Mouse (Mus musculus) intestine, embryonic 14.5 days (tissue): ENCODE results near the gene Lpcat4. TPM values are rescaled to one million over a fixed set of nuclear protein-coding genes. Genes with fewer than 3 reads are reported as not detected.

ENCODE experiments used
- polyA plus RNA-seq: library from polyadenylated mRNA; unstranded; fragments of >200 nt; fragmentation: Nextera tagmentation; extraction: Ambion mirVana; gene quantifications from 2 replicates; pipeline ENCODE4 v1.2.1, GENCODE M21; 2014

Gene Lpcat4
- polyA plus RNA-seq, 1 experiment from 2014 or later = 28.1 TPM

Other genes with a start within 250 kb of the Lpcat4 start
- gene Olfr1309, start 249.2 kb upstream of the Lpcat4 start, polyA plus RNA-seq = not detected in 2 replicates
- not detected in 2 replicates for gene Olfr1310, start 226.8 kb upstream of the Lpcat4 start, polyA plus RNA-seq
- not detected in 2 replicates for gene Olfr1311, start 215.1 kb upstream of the Lpcat4 start, polyA plus RNA-seq
- not detected in 2 replicates for gene Olfr1312, start 189.2 kb upstream of the Lpcat4 start, polyA plus RNA-seq
- not detected in 2 replicates for gene Olfr1313, start 161.6 kb upstream of the Lpcat4 start, polyA plus RNA-seq
- gene Olfr1314, start 142.7 kb upstream of the Lpcat4 start, polyA plus RNA-seq = not detected in 2 replicates
- gene Olfr1315-ps1, start 124.0 kb upstream of the Lpcat4 start, polyA plus RNA-seq = not detected in 2 replicates
- not detected in 2 replicates for gene Olfr1316, start 104.5 kb upstream of the Lpcat4 start, polyA plus RNA-seq
- gene Olfr1317, start 99.1 kb upstream of the Lpcat4 start, polyA plus RNA-seq = not detected in 2 replicates
- not detected in 2 replicates for gene Olfr1318, start 85.3 kb upstream of the Lpcat4 start, polyA plus RNA-seq
- 0.08 TPM in 1 of 2 replicates, not detected in the other for gene Nutm1, start 19.8 kb downstream of the Lpcat4 start, polyA plus RNA-seq
- gene Nop10, start 22.5 kb downstream of the Lpcat4 start, polyA plus RNA-seq = 255 and 275 TPM in 2 replicates
- 17.7 and 18.1 TPM in 2 replicates for gene Slc12a6, start 26.4 kb downstream of the Lpcat4 start, polyA plus RNA-seq
- gene Gm21985, start 26.8 kb downstream of the Lpcat4 start, polyA plus RNA-seq = not detected in 2 replicates
- gene Emc4, start 128.6 kb downstream of the Lpcat4 start, polyA plus RNA-seq = 96.7 and 105 TPM in 2 replicates
- gene Katnbl1, start 139.7 kb downstream of the Lpcat4 start, polyA plus RNA-seq = 41.3 and 44.9 TPM in 2 replicates
- 16.9 and 17.5 TPM in 2 replicates for gene Emc7, start 215.5 kb downstream of the Lpcat4 start, polyA plus RNA-seq
- not detected in 2 replicates for gene Chrm5, start 241.3 kb downstream of the Lpcat4 start, polyA plus RNA-seq